Mouse (Mus musculus): ENCODE results near the gene Bcl2l1. TPM values are rescaled to one million over a fixed set of nuclear protein-coding genes. Genes with fewer than 3 reads are reported as not detected.
A peak's percentile ranks its signal among the peaks of the same experiment; 100 is the strongest.

Bcl2l1 gene
- polyA plus RNA-seq, 1 experiment from 2014 or later = 85.9 TPM

DNA sequence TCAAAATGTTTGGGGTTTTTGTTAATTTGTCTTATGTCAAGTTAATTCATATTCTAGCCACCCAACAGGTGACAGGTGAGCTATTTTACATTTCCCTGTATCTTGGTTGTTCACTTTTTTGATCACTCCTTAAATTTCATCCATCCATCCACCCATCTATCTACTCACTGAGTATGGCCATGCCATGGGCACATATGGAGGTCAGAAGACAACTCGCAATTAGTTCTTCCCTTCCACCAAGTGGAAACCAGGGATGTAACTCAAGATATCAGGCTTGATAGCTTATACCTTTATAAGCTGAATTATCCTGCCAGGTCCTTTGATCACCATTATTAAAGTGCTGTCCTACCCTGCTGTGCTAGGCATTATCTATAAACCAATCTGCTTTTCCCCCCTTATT lies 7.8 kb downstream of the Bcl2l1 start:
- 89% methylated on average over 1 of the region's 1 CpGs for WGBS
- 0 out of 2 replicates have a peak overlapping the region, but pooled peaks have one; percentile 1 for H3K4me2 ChIP-seq
- H3K27ac ChIP-seq (ENCODE audit: poor library complexity, severe bottlenecking) = no peak overlapping the region
- H3K9me3 ChIP-seq (replicated peaks) = no peaks in the 10 kb centered on the region
- H3K27me3 ChIP-seq (replicated peaks) = no peaks in the 10 kb centered on the region
- H3K9ac ChIP-seq = no peak overlapping the region
- no peak overlapping the region for H3K4me3 ChIP-seq
- peaks cover 79% of the 10 kb centered on the region for H3K4me1 ChIP-seq (replicated peaks)
- ATAC-seq (ENCODE audit: insufficient number of reproducible peaks, low FRiP score) = no peak
- H3K36me3 ChIP-seq = peaks cover 18% of the 10 kb centered on the region

DNA sequence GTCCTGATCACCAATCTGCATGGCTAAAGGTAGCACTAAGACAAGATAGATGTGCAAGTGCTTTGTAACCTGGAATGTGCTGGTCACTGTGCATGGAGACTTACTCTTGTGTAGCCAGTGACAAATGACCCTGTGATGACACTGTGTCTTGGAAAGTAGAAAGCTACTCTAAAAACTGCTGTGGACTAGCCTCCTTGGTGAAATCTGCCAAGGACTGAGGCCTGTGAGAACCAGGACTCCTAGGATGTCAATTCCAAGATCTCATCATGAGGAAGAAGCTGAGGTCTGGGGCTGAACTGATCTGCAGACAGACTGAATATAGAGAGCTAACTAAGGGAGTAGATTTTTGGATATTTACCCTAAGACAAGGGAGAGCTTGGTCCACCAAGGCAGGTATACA lies 10.0 kb downstream of the Bcl2l1 start:
- H3K9ac ChIP-seq = no peak overlapping the region
- peak overlapping the region; percentile 18; the same call in 1 of the 2 replicates for H3K4me2 ChIP-seq
- H3K27me3 ChIP-seq (replicated peaks) = no peaks in the 10 kb centered on the region
- no peaks in the 10 kb centered on the region for H3K9me3 ChIP-seq (replicated peaks)
- H3K4me1 ChIP-seq (replicated peaks) = peaks cover 79% of the 10 kb centered on the region
- peak overlapping the region; percentile 90 for H3K27ac ChIP-seq (ENCODE audit: poor library complexity, severe bottlenecking)
- peaks cover 10% of the 10 kb centered on the region for H3K36me3 ChIP-seq
- H3K4me3 ChIP-seq = no peak overlapping the region
- ATAC-seq (ENCODE audit: insufficient number of reproducible peaks, low FRiP score) = no peak

DNA sequence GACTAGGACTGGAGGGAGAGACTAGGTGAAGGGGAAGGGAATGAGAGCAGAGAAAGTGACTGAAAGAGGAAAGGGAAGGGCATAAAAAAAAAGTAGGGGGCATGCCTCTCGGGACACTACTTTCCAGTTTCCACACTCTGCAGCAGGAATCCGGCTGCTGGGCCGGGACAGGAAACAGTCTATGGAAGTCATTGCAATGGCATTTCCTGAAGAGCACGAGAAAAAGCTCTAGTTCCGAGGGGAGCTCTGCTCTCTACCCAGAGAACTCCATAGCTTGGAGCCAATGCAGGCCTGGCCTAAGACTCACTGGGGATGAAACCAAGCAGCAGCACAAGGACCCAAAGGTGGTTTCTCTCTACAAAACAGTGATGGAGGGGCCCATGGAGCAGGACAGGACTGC lies 10.5 kb downstream of the Bcl2l1 start:
- H3K36me3 ChIP-seq = peaks cover 9% of the 10 kb centered on the region
- WGBS = 22% methylated on average over 5 of the region's 5 CpGs

DNA sequence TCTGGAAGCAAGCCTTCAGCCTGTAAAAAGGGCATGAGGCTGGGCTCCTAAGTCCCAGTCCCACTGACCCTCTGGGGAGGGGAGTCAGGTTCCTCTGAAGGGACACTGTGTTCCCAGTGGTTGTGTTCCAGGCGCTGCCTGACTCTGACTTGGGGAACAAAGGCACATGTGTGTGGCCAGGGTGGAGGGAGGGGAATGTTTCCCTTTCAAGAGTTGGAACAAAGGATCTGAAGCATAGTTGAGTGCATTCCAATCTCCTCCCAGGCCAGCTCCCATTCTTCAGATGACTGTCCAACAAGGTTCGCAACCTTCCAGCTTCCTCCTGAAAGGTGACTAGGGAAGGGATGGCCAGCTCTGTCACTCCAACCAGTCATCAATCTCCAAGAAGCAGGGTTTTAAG lies 11.2 kb downstream of the Bcl2l1 start:
- Histone ChIP-seq H3K36me3 (peaks cover 9% of the 10 kb centered on the region), H3K9ac (no peak overlapping the region; the same call in 1 of the 2 replicates), H3K4me3 (no peak overlapping the region), H3K4me1 (replicated peaks) (peaks cover 78% of the 10 kb centered on the region), H3K4me2 (peak overlapping the region; percentile 31), H3K27me3 (replicated peaks) (no peaks in the 10 kb centered on the region), H3K27ac (ENCODE audit: poor library complexity, severe bottlenecking) (peak overlapping the region; percentile 90), H3K9me3 (replicated peaks) (no peaks in the 10 kb centered on the region)
- no peak for ATAC-seq (ENCODE audit: insufficient number of reproducible peaks, low FRiP score)
- WGBS = 39% methylated on average over 2 of the region's 2 CpGs

More for the DNA sequence above, 10.5 kb downstream of the Bcl2l1 start:
- Histone ChIP-seq H3K9me3 (replicated peaks) (no peaks in the 10 kb centered on the region), H3K4me2 (peak overlapping the region; percentile 31), H3K27ac (ENCODE audit: poor library complexity, severe bottlenecking) (peak overlapping the region; percentile 90), H3K9ac (no peak overlapping the region), H3K4me1 (replicated peaks) (peaks cover 80% of the 10 kb centered on the region), H3K4me3 (no peak overlapping the region), H3K27me3 (replicated peaks) (no peaks in the 10 kb centered on the region)
- peak; percentile 30; the same call in 1 of the 2 replicates for ATAC-seq (ENCODE audit: insufficient number of reproducible peaks, low FRiP score)

DNA sequence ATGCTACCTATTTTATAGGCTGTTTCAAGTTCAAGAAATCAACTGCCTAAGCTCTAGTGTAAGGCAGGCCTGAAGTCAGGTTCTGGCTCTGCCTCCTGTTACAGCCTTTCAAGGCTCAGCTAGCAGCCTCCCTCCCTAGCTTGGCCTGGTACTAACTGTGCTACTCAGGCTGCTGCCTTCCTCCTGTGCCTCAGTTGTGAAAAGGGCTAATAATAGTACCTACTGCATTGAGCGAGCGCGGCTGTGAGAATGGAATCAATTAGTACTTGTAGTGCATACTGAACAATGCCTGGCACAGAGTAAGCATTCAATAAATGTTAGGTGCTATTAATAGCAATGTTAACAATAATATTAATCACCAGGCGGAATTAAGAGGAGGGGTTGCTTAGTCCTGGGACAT lies 11.6 kb downstream of the Bcl2l1 start:
- no peak overlapping the region for H3K4me3 ChIP-seq
- no peaks in the 10 kb centered on the region for H3K9me3 ChIP-seq (replicated peaks)
- peaks cover 9% of the 10 kb centered on the region for H3K36me3 ChIP-seq
- peaks cover 74% of the 10 kb centered on the region for H3K4me1 ChIP-seq (replicated peaks)
- no peaks in the 10 kb centered on the region for H3K27me3 ChIP-seq (replicated peaks)
- 57% methylated on average over 4 of the region's 4 CpGs for WGBS
- peak overlapping the region; percentile 34; the same call in 1 of the 2 replicates for H3K9ac ChIP-seq
- H3K4me2 ChIP-seq = peak overlapping the region; percentile 31; the same call in 1 of the 2 replicates
- peak overlapping the region; percentile 90 for H3K27ac ChIP-seq (ENCODE audit: poor library complexity, severe bottlenecking)
- ATAC-seq (ENCODE audit: insufficient number of reproducible peaks, low FRiP score) = no peak

DNA sequence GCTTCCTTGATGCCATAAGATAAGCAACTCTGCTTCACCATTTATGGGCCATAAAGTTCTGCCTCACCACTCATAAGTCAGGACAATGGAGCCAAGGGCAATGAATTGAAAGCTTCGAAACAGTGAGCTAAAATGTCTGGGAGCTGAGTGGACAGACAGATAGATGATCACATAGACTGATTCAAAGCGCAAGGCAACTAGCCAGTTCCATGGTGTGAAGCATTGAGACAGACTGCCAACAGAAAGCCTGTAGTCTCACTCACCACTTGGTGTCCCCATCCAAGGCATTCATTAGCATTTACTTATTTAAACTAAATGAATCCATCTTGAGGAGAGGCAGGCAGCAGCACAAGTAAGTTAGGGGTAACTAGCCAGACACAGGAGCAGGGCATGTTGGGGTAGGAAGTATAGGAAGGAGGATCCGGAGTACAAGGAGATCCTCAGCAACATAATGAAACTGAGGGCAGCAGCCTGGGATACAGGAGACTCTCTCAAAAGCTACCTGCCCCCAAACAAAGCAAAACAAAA lies 12.4 kb downstream of the Bcl2l1 start:
- Histone ChIP-seq H3K9ac (peak overlapping the region; percentile 34; the same call in 1 of the 2 replicates), H3K27ac (ENCODE audit: poor library complexity, severe bottlenecking) (peak overlapping the region; percentile 90), H3K4me1 (replicated peaks) (peaks cover 78% of the 10 kb centered on the region), H3K36me3 (peaks cover 9% of the 10 kb centered on the region), H3K9me3 (replicated peaks) (no peaks in the 10 kb centered on the region), H3K4me2 (peak overlapping the region; percentile 31; the same call in 1 of the 2 replicates), H3K27me3 (replicated peaks) (no peaks in the 10 kb centered on the region), H3K4me3 (no peak overlapping the region)
- ATAC-seq (ENCODE audit: insufficient number of reproducible peaks, low FRiP score) = no peak
- 91% methylated on average over 3 of the region's 3 CpGs for WGBS

DNA sequence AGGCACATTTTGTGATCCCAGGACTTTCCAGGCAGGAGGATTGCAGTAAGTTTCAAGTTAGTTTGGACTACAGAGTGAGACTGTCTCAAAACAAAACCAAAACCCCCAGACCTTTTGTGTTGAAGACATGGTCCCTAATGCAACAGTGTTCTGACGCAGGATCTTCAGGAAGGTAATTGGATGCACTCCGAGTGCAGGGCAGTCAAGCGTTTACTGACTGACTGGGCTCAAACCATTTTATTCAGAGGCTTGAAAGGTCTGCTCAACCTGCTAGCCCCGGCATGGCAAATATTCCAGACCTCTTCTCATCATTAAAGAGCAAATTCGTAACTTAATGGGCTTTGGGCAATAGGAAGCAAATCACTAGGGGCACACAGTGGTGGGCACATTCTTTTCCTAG lies 12.8 kb downstream of the Bcl2l1 start:
- Histone ChIP-seq H3K9me3 (replicated peaks) (no peaks in the 10 kb centered on the region), H3K27ac (ENCODE audit: poor library complexity, severe bottlenecking) (peak overlapping the region; percentile 90), H3K4me2 (no peak overlapping the region), H3K4me1 (replicated peaks) (peaks cover 83% of the 10 kb centered on the region), H3K4me3 (no peak overlapping the region), H3K36me3 (peaks cover 9% of the 10 kb centered on the region), H3K9ac (no peak overlapping the region), H3K27me3 (replicated peaks) (no peaks in the 10 kb centered on the region)
- 86% methylated on average over 5 of the region's 5 CpGs for WGBS
- no peak for ATAC-seq (ENCODE audit: insufficient number of reproducible peaks, low FRiP score)

DNA sequence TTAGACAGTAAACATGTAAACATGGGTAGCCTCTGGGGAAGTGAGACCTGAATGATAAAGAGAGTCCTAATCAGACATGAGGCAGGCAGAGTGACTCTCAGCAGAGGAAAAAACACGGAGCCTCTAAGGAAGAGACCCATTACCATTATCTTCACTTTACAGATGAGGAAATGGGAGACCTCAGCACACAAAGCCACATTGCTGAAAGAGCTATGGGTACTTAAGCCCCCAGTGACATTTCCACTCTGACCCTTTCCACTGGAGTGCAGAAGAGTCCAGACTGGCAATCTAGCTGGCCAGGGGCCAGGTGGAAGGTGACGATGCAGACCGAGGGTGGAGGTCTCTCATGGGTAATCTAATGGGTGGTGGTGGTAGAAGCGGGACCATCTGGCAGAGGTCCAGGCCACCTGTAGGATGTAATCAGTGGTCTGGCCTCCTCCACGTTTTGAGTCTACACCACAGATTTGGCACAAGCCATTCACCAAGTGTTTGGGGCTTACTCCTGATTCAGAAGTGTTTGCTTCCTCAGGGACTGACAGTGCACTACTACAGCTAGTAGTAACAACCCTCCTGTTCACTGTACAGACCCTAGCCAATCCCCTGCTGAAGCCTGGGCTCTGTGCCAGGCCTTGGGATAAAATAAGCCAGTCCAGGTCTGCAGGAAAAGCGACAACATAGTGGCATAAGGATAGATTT lies 13.8 kb downstream of the Bcl2l1 start:
- no peaks in the 10 kb centered on the region for H3K27me3 ChIP-seq (replicated peaks)
- no peaks in the 10 kb centered on the region for H3K9me3 ChIP-seq (replicated peaks)
- 0 out of 2 replicates have a peak overlapping the region, but pooled peaks have one; percentile 38 for H3K9ac ChIP-seq
- H3K4me1 ChIP-seq (replicated peaks) = peaks cover 84% of the 10 kb centered on the region
- peaks cover 9% of the 10 kb centered on the region for H3K36me3 ChIP-seq
- peak overlapping the region; percentile 90 for H3K27ac ChIP-seq (ENCODE audit: poor library complexity, severe bottlenecking)
- WGBS = 10% methylated on average over 6 of the region's 6 CpGs
- H3K4me2 ChIP-seq = peak overlapping the region; percentile 40
- H3K4me3 ChIP-seq = no peak overlapping the region
- peak; percentile 67 for ATAC-seq (ENCODE audit: insufficient number of reproducible peaks, low FRiP score)

DNA sequence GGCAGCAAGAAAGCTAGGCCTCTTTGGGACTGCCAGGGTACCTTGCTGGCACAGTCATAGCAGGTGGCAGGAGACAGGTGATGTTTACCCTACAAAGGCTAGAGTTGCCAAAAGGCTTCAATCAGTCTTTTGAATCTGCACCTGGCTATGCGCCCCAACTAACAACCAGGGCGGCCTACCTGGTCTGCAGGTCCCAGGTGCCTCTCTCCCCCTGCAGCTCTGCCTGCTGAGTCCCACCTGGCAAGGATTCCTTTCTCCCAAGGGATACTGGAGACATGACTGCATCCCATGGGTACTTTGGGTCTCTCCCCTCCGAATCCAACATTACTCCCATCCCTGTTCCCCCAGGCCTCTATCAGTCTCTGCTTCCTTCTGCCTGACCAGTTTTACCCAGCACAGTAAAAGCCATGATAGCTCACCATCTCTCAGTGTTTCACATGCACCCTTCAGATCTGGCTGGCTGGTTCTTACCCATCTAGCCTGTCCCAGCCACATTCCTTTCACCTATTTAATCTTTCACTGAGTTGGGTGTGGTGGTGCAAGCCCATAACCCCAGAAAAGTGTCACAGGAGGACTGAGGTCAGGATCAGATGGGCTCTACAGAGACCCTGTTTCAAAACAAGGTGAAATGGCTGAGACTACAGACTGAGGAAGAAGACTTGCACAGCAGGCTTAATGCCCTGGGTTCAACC lies 14.7 kb downstream of the Bcl2l1 start:
- Histone ChIP-seq H3K27ac (ENCODE audit: poor library complexity, severe bottlenecking) (peak overlapping the region; percentile 90), H3K9me3 (replicated peaks) (no peaks in the 10 kb centered on the region), H3K4me2 (peak overlapping the region; percentile 25), H3K4me3 (no peak overlapping the region), H3K27me3 (replicated peaks) (no peaks in the 10 kb centered on the region), H3K9ac (0 out of 2 replicates have a peak overlapping the region, but pooled peaks have one; percentile 26), H3K36me3 (peaks cover 9% of the 10 kb centered on the region), H3K4me1 (replicated peaks) (peaks cover 82% of the 10 kb centered on the region)
- ATAC-seq (ENCODE audit: insufficient number of reproducible peaks, low FRiP score) = no peak
- WGBS = 78% methylated on average over 3 of the region's 3 CpGs

DNA sequence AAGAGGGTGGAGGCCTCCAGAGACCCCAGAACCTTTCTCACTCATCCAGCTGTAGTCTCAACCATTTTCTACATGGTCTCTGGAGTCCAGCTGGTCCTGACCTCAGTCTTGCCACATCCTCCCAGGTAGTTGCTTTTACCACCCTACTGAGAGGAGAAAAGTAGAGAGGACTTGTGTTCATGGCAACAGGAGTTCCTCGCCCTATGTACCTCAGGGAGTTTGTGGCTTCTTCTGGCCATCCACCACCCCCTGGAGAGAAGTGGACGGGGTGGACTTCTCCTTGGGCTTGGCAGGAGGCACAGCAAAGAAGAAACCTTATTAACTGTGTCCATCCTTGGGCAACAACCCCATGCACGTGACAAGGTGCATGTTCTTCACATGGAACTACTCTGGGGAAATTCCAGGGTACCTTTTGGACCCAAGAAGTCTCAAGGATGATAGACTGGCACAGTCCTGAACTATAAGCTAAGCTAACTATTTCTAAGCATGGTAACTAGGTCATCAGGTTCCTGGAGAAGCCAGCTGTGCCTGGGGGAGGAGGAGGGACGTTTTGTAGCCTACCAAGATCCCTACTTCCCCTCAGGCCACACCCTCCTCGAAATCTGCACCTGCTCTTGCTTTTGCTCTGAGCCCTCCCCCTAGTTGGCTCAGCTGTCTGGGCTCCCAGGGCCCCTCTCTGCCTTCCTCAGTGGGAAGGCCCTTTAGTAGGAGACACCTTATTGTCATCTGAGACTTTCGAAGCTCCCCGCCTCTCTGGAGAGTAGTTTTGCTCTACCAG lies 15.5 kb downstream of the Bcl2l1 start:
- 74% methylated on average over 7 of the region's 7 CpGs for WGBS
- peak overlapping the region; percentile 90; the same call in 1 of the 2 replicates for H3K27ac ChIP-seq (ENCODE audit: poor library complexity, severe bottlenecking)
- peak overlapping the region; percentile 25 for H3K4me2 ChIP-seq
- H3K9ac ChIP-seq = 0 out of 2 replicates have a peak overlapping the region, but pooled peaks have one; percentile 26
- no peak overlapping the region for H3K4me3 ChIP-seq
- no peaks in the 10 kb centered on the region for H3K27me3 ChIP-seq (replicated peaks)
- peaks cover 82% of the 10 kb centered on the region for H3K4me1 ChIP-seq (replicated peaks)
- H3K36me3 ChIP-seq = peaks cover 9% of the 10 kb centered on the region
- no peaks in the 10 kb centered on the region for H3K9me3 ChIP-seq (replicated peaks)
- ATAC-seq (ENCODE audit: insufficient number of reproducible peaks, low FRiP score) = peak; percentile 59
